Mouse (Mus musculus): ENCODE data around the gene Snx6.

DNA sequence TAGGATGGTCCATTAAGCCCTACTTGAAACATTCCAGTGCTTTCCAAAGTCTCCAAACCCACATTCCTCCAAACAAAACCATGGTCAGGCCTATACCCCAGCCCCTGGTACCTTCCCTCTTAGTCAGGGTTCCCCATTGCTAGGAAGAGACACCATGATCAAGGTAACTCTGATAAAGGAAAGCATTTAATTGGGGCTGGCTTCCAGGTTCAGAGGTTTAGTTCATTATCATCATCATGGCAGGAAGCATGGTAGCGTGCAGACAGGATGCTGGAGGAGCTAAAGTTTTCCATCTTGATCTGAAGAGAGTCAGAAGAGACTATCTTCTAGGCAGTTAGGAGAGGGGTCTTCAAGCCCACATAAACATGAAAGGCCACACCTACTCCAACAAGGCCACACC is 46.1 kb upstream of the Snx6 start:
- TF ChIP-seq CTCF (IDR thresholded peaks at IDR 0.05; ENCODE audit: control insufficient read depth, insufficient read depth, insufficient replicate concordance, low read depth, low read length) (no peak), POLR2A (IDR thresholded peaks at IDR 0.05; ENCODE audit: control insufficient read depth, low read depth, low read length) (no peak)
